Mouse (Mus musculus): ENCODE measurements around the gene Paqr3. TPM values are rescaled to one million over a fixed set of nuclear protein-coding genes. Genes with fewer than 3 reads are reported as not detected.

Gene Paqr3
- polyA plus RNA-seq, 1 experiment from 2014 or later, result 1.5 TPM

DNA sequence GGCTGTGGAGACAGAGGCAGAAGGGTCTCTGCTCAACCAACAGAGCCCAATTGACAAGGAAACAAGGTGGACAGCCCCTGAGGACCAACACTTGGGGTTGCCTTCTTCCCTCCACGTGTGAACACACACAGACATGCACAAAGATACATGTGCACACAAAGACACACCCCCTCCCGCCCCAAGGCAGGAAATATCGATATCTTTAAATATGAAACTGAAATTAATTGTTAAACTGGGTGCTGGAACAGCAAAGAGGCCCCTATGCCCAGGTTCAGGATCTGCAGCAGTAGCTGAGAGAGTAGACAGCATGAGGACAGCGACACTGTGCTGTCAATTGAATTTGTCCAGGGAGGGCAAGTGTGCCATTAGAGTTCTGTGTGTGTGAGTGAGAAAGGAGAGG, 45.6 kb downstream of the Paqr3 start:
- Histone ChIP-seq H3K27ac (no peak overlapping the region), H3K79me2 (ENCODE audit: inconsistent target) (no peaks in the 10 kb centered on the region), H3K36me3 (ENCODE audit: inconsistent target) (peaks cover 86% of the 10 kb centered on the region), H3K4me3 (ENCODE audit: inconsistent target) (no peak overlapping the region)
- 92% methylated on average over 4 of the region's 4 CpGs for WGBS (ENCODE audit: missing documents)

DNA sequence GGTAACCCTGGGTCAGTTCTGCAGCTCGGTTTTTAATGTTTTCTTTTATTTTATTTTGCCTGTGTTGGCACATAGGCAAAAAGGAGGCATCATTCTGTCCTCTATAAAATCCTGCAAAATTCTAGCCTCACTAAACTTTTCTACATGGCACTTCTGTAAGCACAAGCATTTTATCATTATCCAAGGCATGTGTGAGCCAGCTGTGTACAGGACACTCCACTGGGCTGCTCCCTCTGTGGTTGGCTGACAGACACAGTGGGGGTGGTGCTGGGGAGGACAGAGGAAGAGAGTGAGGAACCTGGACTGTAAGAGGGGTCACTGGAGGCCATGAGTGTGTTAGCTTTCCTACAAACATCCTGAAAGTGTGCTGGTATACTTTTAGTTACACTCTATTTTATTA, 49.4 kb downstream of the Paqr3 start:
- WGBS (ENCODE audit: missing documents), result 100% methylated on average over 1 of the region's 1 CpGs
- H3K36me3 ChIP-seq (ENCODE audit: inconsistent target), result peaks cover 82% of the 10 kb centered on the region

DNA sequence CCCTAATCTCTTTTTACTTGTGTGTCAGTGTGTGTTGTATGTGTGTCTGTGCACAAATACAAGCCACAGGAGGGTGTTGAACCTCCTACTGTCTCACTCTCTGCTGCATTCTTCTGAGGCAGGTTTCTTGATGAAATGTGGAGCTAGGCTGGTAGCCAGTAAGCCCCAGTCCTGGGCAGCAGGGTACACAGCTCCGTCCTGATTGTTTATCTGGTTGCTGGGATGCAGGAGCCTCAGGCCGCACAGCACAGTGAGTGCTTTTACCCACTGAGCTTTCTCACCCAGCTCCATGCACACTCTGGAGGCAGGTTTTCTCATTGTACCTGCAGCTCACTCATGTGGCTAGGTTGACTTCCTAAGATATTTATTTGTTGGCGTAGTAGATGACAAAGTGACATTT, 50.5 kb downstream of the Paqr3 start:
- peaks cover 78% of the 10 kb centered on the region for H3K36me3 ChIP-seq (ENCODE audit: inconsistent target)
- 95% methylated on average over 3 of the region's 3 CpGs for WGBS (ENCODE audit: missing documents)
- H3K79me2 ChIP-seq (ENCODE audit: inconsistent target), result peaks cover 21% of the 10 kb centered on the region; the same call in 1 of the 2 replicates
- H3K4me3 ChIP-seq (ENCODE audit: inconsistent target), result no peak overlapping the region
- no peak overlapping the region for H3K27ac ChIP-seq

More for the DNA sequence above, 49.4 kb downstream of the Paqr3 start:
- peaks cover 10% of the 10 kb centered on the region; the same call in 1 of the 2 replicates for H3K79me2 ChIP-seq (ENCODE audit: inconsistent target)
- no peak overlapping the region for H3K27ac ChIP-seq
- H3K4me3 ChIP-seq (ENCODE audit: inconsistent target), result no peak overlapping the region

DNA sequence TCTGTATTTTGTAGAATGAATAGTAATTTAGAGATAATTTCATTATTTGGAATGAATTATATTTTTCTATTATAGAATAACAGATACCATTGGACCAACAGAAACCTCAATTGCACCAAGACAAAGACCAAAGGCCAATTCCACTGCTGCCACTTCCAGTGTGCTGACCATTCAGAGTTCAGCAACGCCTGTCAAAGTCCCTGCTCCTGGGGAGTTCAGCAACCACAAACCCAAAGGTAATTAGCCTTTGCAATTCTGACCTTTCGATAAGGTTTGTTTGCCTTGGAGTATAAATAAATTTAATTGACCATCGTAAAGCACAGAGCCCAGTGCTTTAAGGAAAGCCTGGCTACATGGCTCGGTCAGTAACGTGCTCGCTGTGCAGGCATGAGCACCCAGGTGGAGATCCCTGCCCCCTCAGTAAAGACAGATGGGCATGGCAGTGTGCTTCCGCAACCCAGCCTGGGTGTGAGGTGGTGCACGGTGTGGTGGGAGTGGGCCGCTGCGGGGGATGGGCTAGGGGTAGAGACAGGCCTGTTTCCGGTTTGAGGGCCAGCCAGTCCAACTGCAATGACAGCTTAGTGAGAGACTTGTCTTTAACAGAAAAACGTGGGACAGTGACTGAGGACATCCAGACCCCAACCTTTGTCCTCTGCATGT, 54.5 kb downstream of the Paqr3 start:
- Histone ChIP-seq H3K79me2 (ENCODE audit: inconsistent target) (peaks cover 21% of the 10 kb centered on the region; the same call in 1 of the 2 replicates), H3K27ac (no peak overlapping the region), H3K36me3 (ENCODE audit: inconsistent target) (peaks cover 74% of the 10 kb centered on the region), H3K4me3 (ENCODE audit: inconsistent target) (no peak overlapping the region)
- 98% methylated on average over 12 of the region's 12 CpGs for WGBS (ENCODE audit: missing documents)

DNA sequence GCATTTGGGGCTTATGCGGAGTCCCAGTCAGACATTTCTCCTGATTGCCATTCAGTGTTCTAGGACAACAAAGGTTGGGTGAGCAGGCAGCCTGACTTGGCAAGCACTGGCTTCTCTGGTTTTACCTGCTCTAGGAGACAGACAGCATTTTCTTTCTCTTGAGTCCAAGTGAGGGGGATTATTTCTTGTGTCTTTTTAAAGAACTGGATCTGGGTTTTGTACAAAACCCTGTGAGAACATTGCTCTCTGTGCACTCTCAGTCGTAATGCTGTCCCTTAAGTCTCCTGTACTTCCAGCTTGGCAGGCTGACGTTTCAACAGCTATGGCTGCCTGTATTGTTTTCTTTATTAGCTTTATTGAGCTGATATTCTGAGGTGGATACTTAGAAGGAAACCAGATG, 55.0 kb downstream of the Paqr3 start:
- WGBS (ENCODE audit: missing documents), result 96% methylated on average over 3 of the region's 3 CpGs
- Histone ChIP-seq H3K4me3 (ENCODE audit: inconsistent target) (no peak overlapping the region), H3K36me3 (ENCODE audit: inconsistent target) (peaks cover 77% of the 10 kb centered on the region), H3K79me2 (ENCODE audit: inconsistent target) (peaks cover 21% of the 10 kb centered on the region; the same call in 1 of the 2 replicates), H3K27ac (no peak overlapping the region)

DNA sequence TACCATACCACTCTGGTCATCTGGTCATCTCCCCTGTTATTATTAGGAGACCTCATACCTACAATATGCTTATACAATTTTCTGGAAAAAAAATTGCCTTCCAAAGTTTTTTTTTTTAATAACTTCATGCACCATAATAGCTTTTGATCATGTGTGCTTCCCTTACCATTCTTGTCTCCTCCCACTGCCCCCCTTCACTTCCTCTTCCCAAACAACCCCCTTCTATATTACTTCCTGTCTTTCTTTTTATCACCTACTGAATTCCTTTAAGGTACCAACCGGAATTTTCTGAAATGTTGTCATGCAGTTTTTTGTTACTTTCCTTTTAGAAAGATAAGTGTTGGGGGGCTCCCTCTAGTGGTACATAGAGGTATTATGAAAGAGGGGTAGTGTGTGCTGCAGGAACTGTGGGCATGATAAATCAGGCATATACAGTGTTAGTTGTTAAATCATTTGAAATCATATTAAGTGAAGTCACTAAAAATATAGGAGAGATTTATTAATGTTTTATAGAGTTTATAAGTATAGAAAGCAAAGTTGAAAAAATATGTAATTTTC, 55.8 kb downstream of the Paqr3 start:
- Histone ChIP-seq H3K4me3 (ENCODE audit: inconsistent target) (no peak overlapping the region), H3K27ac (no peak overlapping the region), H3K79me2 (ENCODE audit: inconsistent target) (peaks cover 29% of the 10 kb centered on the region; the same call in 1 of the 2 replicates), H3K36me3 (ENCODE audit: inconsistent target) (peaks cover 79% of the 10 kb centered on the region)
- 0% methylated on average over 1 of the region's 1 CpGs for WGBS (ENCODE audit: missing documents)

DNA sequence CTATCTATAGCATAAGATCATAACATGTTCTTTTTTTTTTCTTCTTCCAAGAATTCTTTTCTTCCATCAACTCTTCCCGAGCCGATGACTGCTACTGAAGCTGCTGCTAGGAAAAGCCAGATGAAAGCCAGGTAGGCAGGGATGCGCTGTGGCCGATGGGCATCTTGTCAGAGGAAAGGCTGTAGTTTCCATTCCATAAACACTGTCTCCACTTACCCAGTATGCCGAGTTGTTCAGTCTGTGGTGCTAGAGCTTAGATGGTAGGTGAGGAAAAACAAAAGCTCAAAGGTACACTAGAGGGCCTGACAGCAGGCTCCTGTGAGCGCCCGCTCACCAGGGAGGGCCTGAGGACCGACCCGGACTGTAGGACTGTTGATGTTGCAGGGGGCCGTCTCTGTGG, 56.6 kb downstream of the Paqr3 start:
- no peak overlapping the region for H3K4me3 ChIP-seq (ENCODE audit: inconsistent target)
- peaks cover 82% of the 10 kb centered on the region for H3K36me3 ChIP-seq (ENCODE audit: inconsistent target)
- H3K79me2 ChIP-seq (ENCODE audit: inconsistent target), result peaks cover 36% of the 10 kb centered on the region; the same call in 1 of the 2 replicates
- 88% methylated on average over 10 of the region's 10 CpGs for WGBS (ENCODE audit: missing documents)
- H3K27ac ChIP-seq, result no peak overlapping the region

DNA sequence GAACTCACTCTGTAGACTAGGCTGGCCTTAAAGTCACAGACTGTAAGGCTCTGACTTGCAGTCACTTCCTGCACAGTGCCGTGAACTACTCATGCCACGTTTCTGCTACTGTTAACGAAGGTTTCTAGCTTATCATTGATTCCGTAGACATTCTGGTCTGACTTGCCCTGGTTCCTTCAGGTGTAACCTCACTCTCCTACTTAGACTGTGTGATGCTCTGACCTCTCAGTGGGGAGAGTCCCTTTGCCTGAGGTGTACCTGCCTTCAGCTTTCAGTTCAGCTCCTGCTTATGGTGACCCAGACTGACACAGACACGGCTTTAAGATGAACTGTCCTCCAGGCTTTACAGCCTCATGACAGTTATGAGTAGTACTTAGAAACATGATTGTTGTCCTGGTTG, 57.2 kb downstream of the Paqr3 start:
- WGBS (ENCODE audit: missing documents), result 85% methylated on average over 5 of the region's 5 CpGs
- Histone ChIP-seq H3K79me2 (ENCODE audit: inconsistent target) (peaks cover 42% of the 10 kb centered on the region; the same call in 1 of the 2 replicates), H3K27ac (no peak overlapping the region), H3K36me3 (ENCODE audit: inconsistent target) (peaks cover 83% of the 10 kb centered on the region), H3K4me3 (ENCODE audit: inconsistent target) (no peak overlapping the region)

DNA sequence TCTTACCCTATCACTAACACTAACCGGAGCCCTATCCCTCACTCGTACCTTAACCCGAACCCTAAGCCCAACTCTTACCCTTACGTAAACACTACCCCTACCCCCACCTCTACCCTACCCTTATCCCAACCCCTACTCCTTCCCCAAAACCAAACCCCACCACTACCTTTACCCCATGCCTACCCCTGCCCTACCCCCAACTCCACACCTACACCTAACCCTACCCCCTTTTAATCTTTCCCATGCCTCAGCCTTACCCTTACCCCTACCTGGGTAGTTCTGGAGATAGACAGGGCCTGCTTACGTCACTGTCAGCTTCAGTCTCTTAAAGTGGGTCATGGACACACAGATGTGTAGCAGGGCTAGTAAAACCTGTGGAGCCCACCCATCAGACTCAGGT, 62.5 kb downstream of the Paqr3 start:
- H3K27ac ChIP-seq, result no peak overlapping the region

DNA sequence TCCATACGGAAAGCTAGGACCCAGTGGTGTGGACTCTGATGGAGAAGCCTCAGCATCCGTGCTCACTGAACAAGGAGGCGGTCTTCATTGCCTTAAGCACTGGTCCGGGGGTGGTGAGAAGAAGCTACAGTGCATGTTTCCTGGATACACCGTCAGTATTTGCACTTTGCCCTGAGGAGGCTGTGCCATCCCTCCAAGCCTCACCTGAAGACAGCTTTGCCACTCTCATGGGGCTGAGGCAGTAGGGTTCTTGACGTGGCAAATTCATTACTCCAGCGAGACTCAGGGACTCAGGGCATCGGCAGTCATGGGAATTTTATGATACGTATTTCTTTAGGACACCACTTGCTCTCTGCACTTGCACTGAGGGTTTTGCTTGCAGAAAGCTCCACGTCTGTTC, 64.7 kb downstream of the Paqr3 start:
- 94% methylated on average over 10 of the region's 10 CpGs for WGBS (ENCODE audit: missing documents)
- H3K79me2 ChIP-seq (ENCODE audit: inconsistent target), result peaks cover 77% of the 10 kb centered on the region; the same call in 1 of the 2 replicates
- H3K4me3 ChIP-seq (ENCODE audit: inconsistent target), result no peak overlapping the region
- H3K27ac ChIP-seq, result no peak overlapping the region
- peaks cover 59% of the 10 kb centered on the region for H3K36me3 ChIP-seq (ENCODE audit: inconsistent target)

More for the DNA sequence above, 62.5 kb downstream of the Paqr3 start:
- H3K79me2 ChIP-seq (ENCODE audit: inconsistent target), result peaks cover 55% of the 10 kb centered on the region; the same call in 1 of the 2 replicates
- 97% methylated on average over 5 of the region's 5 CpGs for WGBS (ENCODE audit: missing documents)
- H3K36me3 ChIP-seq (ENCODE audit: inconsistent target), result peaks cover 60% of the 10 kb centered on the region
- no peak overlapping the region for H3K4me3 ChIP-seq (ENCODE audit: inconsistent target)

DNA sequence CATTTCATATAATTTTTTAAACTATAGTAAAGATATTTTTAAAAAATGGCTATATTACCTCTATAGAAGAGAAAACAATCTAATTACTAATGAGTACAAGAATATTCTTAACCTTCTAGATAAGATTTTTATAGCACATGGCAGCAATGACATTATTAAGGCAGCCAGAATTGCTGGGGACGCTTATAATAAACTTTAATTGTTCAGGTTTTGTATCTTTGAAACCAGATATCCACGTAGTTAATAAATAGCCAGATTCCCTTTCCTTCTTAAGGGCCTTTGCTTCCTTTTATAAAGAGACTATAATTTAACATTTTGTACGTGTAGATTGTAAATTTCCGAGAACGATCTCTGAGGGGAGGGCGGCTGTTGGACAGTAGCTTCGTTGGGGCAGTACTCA, 66.1 kb downstream of the Paqr3 start:
- peaks cover 59% of the 10 kb centered on the region for H3K36me3 ChIP-seq (ENCODE audit: inconsistent target)
- WGBS (ENCODE audit: missing documents), result 96% methylated on average over 7 of the region's 7 CpGs

More for the DNA sequence above, 66.1 kb downstream of the Paqr3 start:
- H3K79me2 ChIP-seq (ENCODE audit: inconsistent target), result peaks cover 80% of the 10 kb centered on the region; the same call in 1 of the 2 replicates
- no peak overlapping the region for H3K27ac ChIP-seq
- H3K4me3 ChIP-seq (ENCODE audit: inconsistent target), result no peak overlapping the region

Other genes with a start within 250 kb of the Paqr3 start
- 22.1 to 36.8 TPM (median 22.3 TPM) in 3 replicates for gene Bmp2k, start 113.9 kb downstream of the Paqr3 start, polyA plus RNA-seq (2018)

Data from macrophage (primary cell).